Mouse (Mus musculus) CH12.LX (cell line): ENCODE measurements at regions not wholly inside any gene's neighbourhood (a gene's known extent, or its start where the extent isn't known, plus 50 kb on each side); places are given as distances from the start of the nearest gene placed in this dataset.

ENCODE experiments used
- DNase-seq: peaks from one replicate; pipeline ENCODE4 v3.0.0-alpha.2; 2013; ENCODE audit errors: extremely low read depth
- H3K27ac ChIP-seq: 2 replicates; pipeline ENCODE4 v1.5.1; 2012; ENCODE audit warnings: low read depth, mild to moderate bottlenecking, control low read depth, moderate library complexity; ENCODE audit not compliant: insufficient read depth
- H3K27me3 ChIP-seq: replicated peaks from 2 replicates; pipeline ENCODE3; 2012; ENCODE audit warnings: inconsistent platforms
- H3K36me3 ChIP-seq, 2 experiments: replicated peaks in 1 of 2; 2 replicates each; pipeline versions ENCODE3 to v1.6.1; 2012; ENCODE audit warnings: inconsistent platforms in 1 of 2, low read length in 1 of 2, mild to moderate bottlenecking in 1 of 2, mixed read lengths in 1 of 2, moderate library complexity in 1 of 2; ENCODE audit not compliant: control insufficient read depth in 1 of 2, insufficient read depth in 1 of 2
- H3K4me1 ChIP-seq, 2 experiments: 2 replicates each; pipeline ENCODE4 v1.6.1; 2012; ENCODE audit warnings: inconsistent platforms in 1 of 2, moderate library complexity in 1 of 2; ENCODE audit not compliant: insufficient read depth in 2 of 2, control insufficient read depth in 1 of 2
- H3K4me2 ChIP-seq: 2 replicates; pipeline ENCODE4 v1.6.1; 2012; ENCODE audit warnings: low read depth, mild to moderate bottlenecking, control low read depth; ENCODE audit not compliant: poor library complexity, insufficient read depth, severe bottlenecking
- H3K4me3 ChIP-seq, 3 experiments: fragments of 150-350 bp in 1 of 3; sonication (generic) in 1 of 3; replicated peaks in 1 of 3; 2 replicates each; pipeline versions ENCODE3 to v1.5.1; 2011 to 2012; ENCODE audit warnings: low read depth in 2 of 3, low read length in 2 of 3, mild to moderate bottlenecking in 2 of 3, moderate library complexity in 2 of 3, control low read depth in 1 of 3, improper control_type of control experiment in 1 of 3, inconsistent platforms in 1 of 3, mixed read lengths in 1 of 3; ENCODE audit not compliant: poor library complexity in 1 of 3
- H3K79me2 ChIP-seq: replicated peaks from 2 replicates; pipeline ENCODE4 v1.6.1; 2012; ENCODE audit warnings: mild to moderate bottlenecking, moderate library complexity; ENCODE audit not compliant: control insufficient read depth, poor library complexity, insufficient read depth, severe bottlenecking; ENCODE audit errors: extremely low read depth
- H3K9ac ChIP-seq: 2 replicates; pipeline ENCODE4 v1.6.1; 2012; ENCODE audit warnings: low read depth, mild to moderate bottlenecking, control low read depth, moderate library complexity; ENCODE audit not compliant: insufficient read depth
- H3K9me3 ChIP-seq: replicated peaks from 2 replicates; pipeline ENCODE3; 2012; ENCODE audit warnings: low read length, inconsistent platforms, mixed read lengths
- BHLHE40 ChIP-seq: IDR thresholded peaks from 2 replicates; pipeline ENCODE4 v1.6.1; 2011; ENCODE audit warnings: mild to moderate bottlenecking, low read depth, low read length, improper control_type of control experiment
- CHD2 ChIP-seq: IDR thresholded peaks from 2 replicates; pipeline ENCODE4 v1.6.1; 2011; ENCODE audit warnings: low read length, improper control_type of control experiment
- ELF1 ChIP-seq: IDR thresholded peaks from 2 replicates; pipeline ENCODE4 v1.6.1; 2014; ENCODE audit warnings: low read depth, mild to moderate bottlenecking, inconsistent platforms, low read length, improper control_type of control experiment
- ETS1 ChIP-seq: conservative IDR thresholded peaks from 2 replicates; pipeline ENCODE4 v1.6.1; 2012; ENCODE audit warnings: low read depth, mild to moderate bottlenecking, inconsistent platforms, low read length, improper control_type of control experiment, moderate library complexity
- HCFC1 ChIP-seq: IDR thresholded peaks from 2 replicates; pipeline ENCODE4 v1.6.1; 2012; ENCODE audit warnings: low read depth, mild to moderate bottlenecking, inconsistent platforms, low read length, improper control_type of control experiment
- JUN ChIP-seq: IDR thresholded peaks from 2 replicates; pipeline ENCODE4 v1.6.1; 2011; ENCODE audit warnings: low read depth, mild to moderate bottlenecking, low read length, improper control_type of control experiment, moderate library complexity; ENCODE audit not compliant: insufficient read depth
- KAT2A ChIP-seq: IDR thresholded peaks from 2 replicates; pipeline ENCODE4 v1.6.1; 2012; ENCODE audit warnings: low read length, improper control_type of control experiment, inconsistent platforms; ENCODE audit not compliant: insufficient replicate concordance
- NELFE ChIP-seq: IDR thresholded peaks from 2 replicates; pipeline ENCODE4 v1.6.1; 2011; ENCODE audit warnings: low read depth, low read length, improper control_type of control experiment
- NRF1 ChIP-seq: IDR thresholded peaks from 2 replicates; pipeline ENCODE4 v1.6.1; 2014; ENCODE audit warnings: low read depth, mild to moderate bottlenecking, inconsistent platforms, low read length, improper control_type of control experiment, moderate library complexity
- POLR2A ChIP-seq: IDR thresholded peaks from 2 replicates; pipeline ENCODE4 v1.6.1; 2011; ENCODE audit warnings: low read depth, mild to moderate bottlenecking, improper control_type of control experiment, low read length
- POLR2AphosphoS2 ChIP-seq: IDR thresholded peaks from 2 replicates; pipeline ENCODE4 v1.6.1; 2011; ENCODE audit warnings: low read depth, low read length, improper control_type of control experiment
- RAD21 ChIP-seq: IDR thresholded peaks from 2 replicates; pipeline ENCODE4 v1.6.1; 2011; ENCODE audit warnings: low read depth, mild to moderate bottlenecking, low read length, improper control_type of control experiment, moderate library complexity
- RCOR1 ChIP-seq: conservative IDR thresholded peaks from 2 replicates; pipeline ENCODE4 v1.6.1; 2012; ENCODE audit warnings: low read depth, mild to moderate bottlenecking, inconsistent platforms, low read length, improper control_type of control experiment
- SIN3A ChIP-seq: IDR thresholded peaks from 2 replicates; pipeline ENCODE4 v1.6.1; 2012; ENCODE audit warnings: low read length, improper control_type of control experiment, inconsistent platforms
- SMC3 ChIP-seq: IDR thresholded peaks from 2 replicates; pipeline ENCODE4 v1.6.1; 2011; ENCODE audit warnings: low read depth, low read length, improper control_type of control experiment
- TCF12 ChIP-seq: IDR thresholded peaks from 2 replicates; pipeline ENCODE4 v1.6.1; 2014; ENCODE audit warnings: low read depth, mild to moderate bottlenecking, inconsistent platforms, low read length, improper control_type of control experiment
- UBTF ChIP-seq: IDR thresholded peaks from 2 replicates; pipeline ENCODE4 v1.6.1; 2012; ENCODE audit warnings: low read depth, mild to moderate bottlenecking, inconsistent platforms, low read length, improper control_type of control experiment, moderate library complexity
- USF1 ChIP-seq: IDR thresholded peaks from 2 replicates; pipeline ENCODE4 v1.6.1; 2014; ENCODE audit warnings: low read depth, mild to moderate bottlenecking, inconsistent platforms, low read length, improper control_type of control experiment
- USF2 ChIP-seq: conservative IDR thresholded peaks from 2 replicates; pipeline ENCODE4 v1.6.1; 2011; ENCODE audit warnings: low read depth, low read length, improper control_type of control experiment
- ZC3H11A ChIP-seq: IDR thresholded peaks from 2 replicates; pipeline ENCODE4 v1.6.1; 2012; ENCODE audit warnings: low read depth, mild to moderate bottlenecking, inconsistent platforms, low read length, improper control_type of control experiment
- ZKSCAN1 ChIP-seq: IDR thresholded peaks from 2 replicates; pipeline ENCODE4 v1.6.1; 2012; ENCODE audit warnings: low read depth, inconsistent platforms, low read length, improper control_type of control experiment, borderline replicate concordance
- ZMIZ1 ChIP-seq: IDR thresholded peaks from 2 replicates; pipeline ENCODE4 v1.6.1; 2012; ENCODE audit warnings: low read depth, mild to moderate bottlenecking, inconsistent platforms, low read length, improper control_type of control experiment
- ZNF384 ChIP-seq: IDR thresholded peaks from 2 replicates; pipeline ENCODE4 v1.6.1; 2012; ENCODE audit warnings: low read depth, low read length, improper control_type of control experiment, inconsistent platforms
- dilution Hi-C: fragments of 300-500 bp; cut with MboI; formaldehyde crosslinking; loops from 2 replicates; pipeline ENCODE4 v1.14.3; 2020; ENCODE audit warnings: low sequenced_read_pairs; ENCODE audit not compliant: extremely low pct_unique_long_range_greater_than_20kb, extremely low pct_ligation_motif_present
- in situ Hi-C: fragments of 300-500 bp; cut with MboI; formaldehyde crosslinking; loops from 3 replicates; pipeline ENCODE4 v1.14.3; 2019; ENCODE audit warnings: low sequenced_read_pairs, low pct_ligation_motif_present, low pct_unique_long_range_greater_than_20kb, mixed read lengths

DNA sequence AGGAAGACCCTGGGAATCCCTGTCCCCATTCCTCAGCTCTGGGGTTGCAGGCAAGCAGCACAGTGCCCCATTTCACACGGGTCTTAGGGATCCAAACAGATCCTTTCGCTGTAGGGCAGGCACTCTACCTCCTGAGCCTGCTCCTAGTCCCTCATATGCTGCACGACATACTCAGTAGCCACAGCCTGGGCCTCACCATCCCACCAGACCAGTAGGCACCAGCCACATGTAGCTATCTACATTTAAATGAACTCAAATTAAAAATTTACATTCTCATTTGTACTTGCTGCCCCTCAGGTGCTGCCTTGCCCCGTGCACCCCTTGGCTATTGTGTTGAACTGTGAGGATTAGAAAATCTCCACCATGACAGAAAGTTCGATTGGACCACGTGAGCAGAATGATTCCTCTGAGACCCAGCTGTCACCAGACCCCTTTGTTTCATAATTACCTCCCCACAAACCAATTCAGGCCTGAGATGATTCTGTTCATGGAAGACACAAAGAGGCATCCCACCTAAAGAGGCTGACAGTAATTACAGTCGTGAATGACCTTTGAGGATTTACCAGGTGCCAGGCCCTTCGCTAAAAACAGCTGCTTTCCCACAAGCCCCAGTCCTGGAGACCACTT, 67.9 kb upstream of the Ctnnb1 start:
- H3K36me3 ChIP-seq, result no peaks in the 10 kb centered on the region
- TF ChIP-seq CHD2 (no peak), JUN (no peak), TCF12 (no peak), ETS1 (no peak), KAT2A (no peak), SIN3A (no peak), NRF1 (no peak), RAD21 (no peak), ZKSCAN1 (no peak), NELFE (no peak)
- TF ChIP-seq, all 38 proteins: peak for 0
- in situ Hi-C loops (no loop called here), dilution Hi-C loops (no loop called here)
- Histone ChIP-seq H3K4me2 (no peak overlapping the region), H3K79me2 (no peaks in the 10 kb centered on the region), H3K27me3 (no peaks in the 10 kb centered on the region), H3K9me3 (no peaks in the 10 kb centered on the region), H3K9ac (no peak overlapping the region), H3K27ac (no peak overlapping the region), H3K4me1 (no peaks in the 10 kb centered on the region), H3K4me3 (no peak overlapping the region)
- no peak for DNase-seq

DNA sequence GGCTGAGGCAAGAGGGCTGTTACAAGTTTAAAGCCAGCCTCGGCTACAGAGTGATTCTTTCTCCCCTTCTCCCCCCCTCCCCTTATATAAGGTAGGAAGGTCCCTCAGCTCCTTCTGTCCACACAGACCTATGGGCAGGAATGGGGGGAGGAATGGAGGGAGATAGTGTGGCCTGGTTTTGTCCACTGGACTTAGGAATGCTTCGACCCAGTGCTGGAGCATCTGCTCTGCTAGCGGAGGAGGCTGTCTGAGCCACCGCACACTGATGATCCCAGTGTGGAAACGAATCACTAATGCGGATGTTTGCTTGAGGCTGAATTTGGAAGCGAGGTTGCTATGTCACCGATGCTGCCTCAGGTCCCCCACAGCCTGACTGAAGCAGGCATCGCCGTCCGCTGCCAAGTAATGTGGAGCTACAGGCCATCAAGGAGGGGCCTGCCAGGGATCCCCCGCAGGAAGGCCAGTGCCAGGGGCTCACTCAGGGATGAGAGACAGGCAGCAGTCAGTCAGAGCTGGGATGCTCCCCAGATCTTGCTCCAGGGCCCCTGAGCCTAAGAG, 67.1 kb upstream of the Ctnnb1 start:
- in situ Hi-C loops (no loop called here), dilution Hi-C loops (no loop called here)
- H3K27ac ChIP-seq, result no peak overlapping the region
- no peaks in the 10 kb centered on the region for H3K27me3 ChIP-seq
- no peak for TF ChIP-seq ZNF384
- no peak for TF ChIP-seq POLR2AphosphoS2
- no peak for TF ChIP-seq ELF1
- no peak for TF ChIP-seq UBTF
- no peak for TF ChIP-seq SMC3
- no peak for TF ChIP-seq RCOR1
- TF ChIP-seq KAT2A, result no peak
- no peak for TF ChIP-seq HCFC1
- no peak for TF ChIP-seq ETS1
- no peak for TF ChIP-seq USF1
- TF ChIP-seq ZC3H11A, result no peak
- no peak for TF ChIP-seq POLR2A
- TF ChIP-seq USF2, result no peak
- no peak for TF ChIP-seq ZMIZ1
- TF ChIP-seq BHLHE40, result no peak
- no peak overlapping the region for H3K9ac ChIP-seq
- no peaks in the 10 kb centered on the region for H3K36me3 ChIP-seq
- H3K79me2 ChIP-seq, result no peaks in the 10 kb centered on the region
- H3K4me3 ChIP-seq, result no peak overlapping the region
- H3K4me2 ChIP-seq, result no peak overlapping the region
- H3K9me3 ChIP-seq, result no peaks in the 10 kb centered on the region
- no peak for DNase-seq
- H3K4me1 ChIP-seq, result no peaks in the 10 kb centered on the region
